Mouse (Mus musculus) forebrain, embryonic 11.5 days (tissue): ENCODE measurements around the gene Drap1. TPM values are rescaled to one million over a fixed set of nuclear protein-coding genes. Genes with fewer than 3 reads are reported as not detected.

ENCODE experiments used
- ATAC-seq: fragments of 200-750 bp; cut with Nextera tagmentation; replicated peaks from 2 replicates; pipeline ENCODE4 v1.8.0; 2017; ENCODE audit warnings: moderate TSS enrichment; ENCODE audit not compliant: low FRiP score
- DNase-seq: peaks from one replicate; pipeline ENCODE4 v3.0.0-alpha.2; 2017; ENCODE audit warnings: low spot score
- H3K27ac ChIP-seq: fragments of 300-500 bp; sonication (generic); 2 replicates; pipeline ENCODE4 v1.5.1; 2014; ENCODE audit warnings: low read depth, low read length
- H3K27me3 ChIP-seq: fragments of 300-500 bp; sonication (generic); 2 replicates; pipeline ENCODE4 v1.6.1; 2014; ENCODE audit warnings: mild to moderate bottlenecking, low read length, mixed read lengths; ENCODE audit not compliant: control insufficient read depth, insufficient read depth
- H3K36me3 ChIP-seq: fragments of 300-500 bp; sonication (generic); 2 replicates; pipeline ENCODE4 v1.6.1; 2014; ENCODE audit warnings: mild to moderate bottlenecking, low read length, moderate library complexity, mixed read lengths; ENCODE audit not compliant: control insufficient read depth, insufficient read depth
- H3K4me1 ChIP-seq: fragments of 300-500 bp; sonication (generic); replicated peaks from 2 replicates; pipeline ENCODE4 v1.6.1; 2014; ENCODE audit warnings: low read length, mixed read lengths; ENCODE audit not compliant: control insufficient read depth, insufficient read depth
- H3K4me2 ChIP-seq: fragments of 300-500 bp; sonication (generic); 2 replicates; pipeline ENCODE4 v1.6.1; 2014; ENCODE audit warnings: low read depth, mild to moderate bottlenecking, low read length, moderate library complexity, mixed read lengths; ENCODE audit not compliant: severe bottlenecking
- H3K4me3 ChIP-seq: fragments of 300-500 bp; sonication (generic); 2 replicates; pipeline ENCODE4 v1.5.1; 2014; ENCODE audit warnings: low read depth, low read length
- H3K9ac ChIP-seq: fragments of 300-500 bp; sonication (generic); 2 replicates; pipeline ENCODE4 v1.6.1; 2014; ENCODE audit warnings: low read length
- H3K9me3 ChIP-seq: fragments of 300-500 bp; sonication (generic); 2 replicates; pipeline ENCODE4 v1.6.1; 2016; ENCODE audit warnings: low read length, mixed read lengths; ENCODE audit not compliant: control insufficient read depth
- WGBS: fragments of 180-500 bp; shearing (Covaris S2); extraction: QIAGEN DNeasy Blood & Tissue Kit; methylation state at CpG from one replicate; pipeline ENCODE4 v1.1.7; 2014; 5-methylcytosine and 5-hydroxymethylcytosine counted together
- polyA plus RNA-seq: library from polyadenylated mRNA; unstranded; fragments of >200 nt; fragmentation: Nextera tagmentation; extraction: Ambion mirVana; gene quantifications from 2 replicates; pipeline ENCODE4 v1.2.1, GENCODE M21; 2014

Gene Drap1
- polyA plus RNA-seq, 1 experiment from 2014 or later, result 202 TPM

- Histone ChIP-seq H3K27me3 (no peaks in the 10 kb centered on the region), H3K4me3 (no peak overlapping the region), H3K4me1 (no peaks in the 10 kb centered on the region), H3K9me3 (no peaks in the 10 kb centered on the region), H3K9ac (no peak overlapping the region), H3K27ac (no peak overlapping the region), H3K4me2 (no peak overlapping the region), H3K36me3 (peaks cover 21% of the 10 kb centered on the region)
- no peak for DNase-seq
- ATAC-seq, result no peak
- WGBS, result 90% methylated on average over 1 of the region's 1 CpGs
Observed at GRCm38 (mm10) chr19:5377446-5377845, 47.3 kb downstream of the Drap1 start.

DNA sequence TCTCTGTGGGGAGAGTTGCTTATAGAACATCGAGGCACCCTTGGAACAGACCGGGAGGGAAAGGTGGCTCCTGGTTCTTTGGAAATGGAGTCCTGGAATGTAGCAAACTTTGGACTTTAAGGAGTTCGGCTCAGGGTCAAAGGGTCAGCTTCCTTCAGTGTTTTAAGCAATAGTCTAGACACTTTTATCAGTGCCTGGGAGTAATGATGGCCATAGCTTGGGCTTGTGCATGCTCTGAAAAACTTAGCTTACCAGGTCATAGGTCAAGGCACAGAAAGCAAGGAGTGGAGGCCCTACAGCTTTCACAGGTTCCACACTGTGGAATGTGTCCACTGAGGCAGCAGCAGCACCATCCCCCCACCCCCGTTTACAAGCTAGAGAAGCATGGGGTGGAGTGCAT lies 50.0 kb downstream of the Drap1 start:
- ATAC-seq (no peak), DNase-seq (no peak)
- no peak overlapping the region for H3K27ac ChIP-seq
- H3K27me3 ChIP-seq, result no peaks in the 10 kb centered on the region
- H3K4me2 ChIP-seq, result no peak overlapping the region
- H3K4me3 ChIP-seq, result no peak overlapping the region
- no peak overlapping the region for H3K9ac ChIP-seq
- H3K4me1 ChIP-seq, result no peaks in the 10 kb centered on the region
- WGBS, result 83% methylated on average over 4 of the region's 4 CpGs
- no peaks in the 10 kb centered on the region for H3K9me3 ChIP-seq
- H3K36me3 ChIP-seq, result peaks cover 20% of the 10 kb centered on the region

- peaks cover 22% of the 10 kb centered on the region for H3K36me3 ChIP-seq
- no peaks in the 10 kb centered on the region for H3K27me3 ChIP-seq
- no peak overlapping the region for H3K27ac ChIP-seq
- DNase-seq (no peak), ATAC-seq (no peak)
- no peaks in the 10 kb centered on the region for H3K9me3 ChIP-seq
- H3K9ac ChIP-seq, result no peak overlapping the region
- no peak overlapping the region for H3K4me3 ChIP-seq
- H3K4me1 ChIP-seq, result no peaks in the 10 kb centered on the region
- H3K4me2 ChIP-seq, result no peak overlapping the region
- 91% methylated on average over 4 of the region's 4 CpGs for whole genome bisulfite sequencing
Observed at GRCm38 (mm10) chr19:5374177-5374576, 50.6 kb downstream of the Drap1 start.

Other genes starting within 250 kb of the Drap1 start
- 32.2 and 33.2 TPM in 2 replicates for gene Pacs1, start 151.9 kb downstream of the Drap1 start, polyA plus RNA-seq
- 418 and 450 TPM in 2 replicates for gene Sf3b2, start 129.5 kb downstream of the Drap1 start, polyA plus RNA-seq
- 17.2 and 18.9 TPM in 2 replicates for gene Gal3st3, start 126.6 kb downstream of the Drap1 start, polyA plus RNA-seq
- not detected in 2 replicates for gene Catsper1, start 89.2 kb downstream of the Drap1 start, polyA plus RNA-seq
- gene Cst6, start 75.4 kb downstream of the Drap1 start, polyA plus RNA-seq, result 0.83 TPM in 1 of 2 replicates, not detected in the other
- gene Eif1ad, start 58.2 kb downstream of the Drap1 start, polyA plus RNA-seq, result 79.2 and 82.8 TPM in 2 replicates
- 470 and 498 TPM in 2 replicates for gene Banf1, start 57.8 kb downstream of the Drap1 start, polyA plus RNA-seq
- 87.1 and 101 TPM in 2 replicates for gene Sart1, start 36.3 kb downstream of the Drap1 start, polyA plus RNA-seq
- gene Tsga10ip, start 22.5 kb downstream of the Drap1 start, polyA plus RNA-seq, result not detected in 2 replicates
- gene AI837181, start 165 bp upstream of the Drap1 start, polyA plus RNA-seq, result 34.6 and 42.0 TPM in 2 replicates
- not detected in 2 replicates for gene Fosl1, start 22.6 kb upstream of the Drap1 start, polyA plus RNA-seq
- 6.5 and 6.6 TPM in 2 replicates for gene Ccdc85b, start 32.9 kb upstream of the Drap1 start, polyA plus RNA-seq
- gene Fibp, start 35.6 kb upstream of the Drap1 start, polyA plus RNA-seq, result 105 TPM in 2 replicates
- gene Ctsw, start 43.5 kb upstream of the Drap1 start, polyA plus RNA-seq, result 3.4 and 4.0 TPM in 2 replicates
- gene Efemp2, start 49.0 kb upstream of the Drap1 start, polyA plus RNA-seq, result 49.1 and 50.4 TPM in 2 replicates
- gene Mus81, start 63.4 kb upstream of the Drap1 start, polyA plus RNA-seq, result 39.2 and 42.7 TPM in 2 replicates
- gene Cfl1, start 65.5 kb upstream of the Drap1 start, polyA plus RNA-seq, result 3,238 and 3,452 TPM in 2 replicates
- not detected in 2 replicates for gene 1700020D05Rik, start 78.8 kb upstream of the Drap1 start, polyA plus RNA-seq
- gene Snx32, start 85.6 kb upstream of the Drap1 start, polyA plus RNA-seq, result 15.9 and 19.5 TPM in 2 replicates
- gene Ovol1, start 135.7 kb upstream of the Drap1 start, polyA plus RNA-seq, result 0.11 and 0.35 TPM in 2 replicates
- 1.9 and 2.5 TPM in 2 replicates for gene Ap5b1, start 143.0 kb upstream of the Drap1 start, polyA plus RNA-seq
- gene Rnaseh2c, start 176.9 kb upstream of the Drap1 start, polyA plus RNA-seq, result 158 and 198 TPM in 2 replicates
- 38.0 and 38.9 TPM in 2 replicates for gene Kat5, start 185.3 kb upstream of the Drap1 start, polyA plus RNA-seq
- gene Rela, start 212.5 kb upstream of the Drap1 start, polyA plus RNA-seq, result 37.8 and 39.9 TPM in 2 replicates
- 18.4 and 19.9 TPM in 2 replicates for gene Sipa1, start 238.7 kb upstream of the Drap1 start, polyA plus RNA-seq